Mouse (Mus musculus): ENCODE results near the gene Olfr639. TPM values are rescaled to one million over a fixed set of nuclear protein-coding genes. Genes with fewer than 3 reads are reported as not detected.

Olfr639 gene
- 0.03 TPM in 1 of 2 replicates, not detected in the other for polyA plus RNA-seq (2014; fragmentation: Nextera tagmentation; extraction: Ambion mirVana)

DNA sequence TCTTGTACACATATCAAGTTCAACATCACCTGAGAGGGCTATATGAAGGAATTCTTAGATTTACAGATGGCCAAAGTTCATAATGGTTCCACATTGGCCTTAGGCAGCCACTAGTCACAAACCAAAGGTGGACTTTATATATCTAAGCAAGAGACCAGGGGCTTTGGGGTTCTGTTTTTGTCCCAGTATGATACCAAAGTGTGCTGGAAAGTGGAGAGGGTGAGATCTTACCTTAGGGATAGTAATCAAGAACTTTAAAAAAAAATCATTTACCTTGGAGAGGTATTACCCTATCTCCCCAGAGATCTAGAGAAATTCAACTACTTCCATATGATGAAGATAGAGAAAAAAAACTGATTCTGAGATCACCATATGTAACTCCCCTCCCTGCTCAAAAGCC lies at the start of gene Olfr639:
Gene Olfr639, minus strand, starts transcription at position 101 of the 400 bp plus-strand sequence.
- no peak within 1 kb of the TSS for H3K27ac ChIP-seq (replicated peaks in 1 of 2; ENCODE audit: control insufficient read depth in 1 of 2, insufficient read depth in 1 of 2, low read depth in 2 of 2, low read length in 2 of 2)
- H3K9me3 ChIP-seq (ENCODE audit: control insufficient read depth, low read length) = no peaks in the 10 kb centered on the region
- no peak within 1 kb of the TSS for H3K4me3 ChIP-seq (ENCODE audit: control insufficient read depth in 1 of 2, insufficient read depth in 1 of 2, low read depth in 1 of 2, low read length in 2 of 2)
- no peaks in the 10 kb centered on the region for H3K4me1 ChIP-seq (ENCODE audit: control insufficient read depth in 2 of 2, insufficient read depth in 2 of 2, low read length in 2 of 2)
- no peaks in the 10 kb centered on the region for H3K36me3 ChIP-seq (ENCODE audit: control insufficient read depth, insufficient read depth, low read length)
- no peaks in the 10 kb centered on the region for H3K27me3 ChIP-seq (ENCODE audit: control insufficient read depth, insufficient read depth, low read length)
- H3K4me2 ChIP-seq (ENCODE audit: low read length) = no peak within 1 kb of the TSS
- no peak for ATAC-seq (ENCODE audit: insufficient number of reproducible peaks, insufficient read depth, low FRiP score, low read depth)
- no peak within 1 kb of the TSS for H3K9ac ChIP-seq (ENCODE audit: low read length)

DNA sequence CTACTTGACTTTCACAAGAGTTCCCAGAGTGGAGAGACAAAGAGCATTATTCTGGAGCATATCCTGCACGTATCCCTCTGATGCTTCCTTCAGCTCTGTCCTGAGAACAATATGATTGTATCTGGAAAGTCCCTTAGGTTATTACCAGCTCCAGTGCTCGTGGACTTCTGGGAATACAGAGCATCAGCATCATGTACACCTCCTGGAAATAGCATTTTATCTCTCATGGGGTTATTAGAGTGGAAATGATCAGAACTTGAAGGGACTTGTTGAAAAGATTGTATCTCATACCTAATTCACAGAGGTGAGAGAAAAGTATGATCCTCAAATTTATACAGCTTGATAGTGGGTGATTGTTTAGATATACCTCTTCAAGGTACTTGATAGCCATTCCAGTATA lies 44.2 kb upstream of the Olfr639 start, which contains the start of gene 4930516K23Rik:
Gene 4930516K23Rik, minus strand, starts transcription at position 101 of the 400 bp plus-strand sequence.
- ATAC-seq (ENCODE audit: insufficient number of reproducible peaks, insufficient read depth, low FRiP score, low read depth) = no peak
- Histone ChIP-seq H3K4me2 (ENCODE audit: low read length) (no peak within 1 kb of the TSS), H3K9ac (ENCODE audit: low read length) (no peak within 1 kb of the TSS), H3K27me3 (ENCODE audit: control insufficient read depth, insufficient read depth, low read length) (no peaks in the 10 kb centered on the region), H3K9me3 (ENCODE audit: control insufficient read depth, low read length) (no peaks in the 10 kb centered on the region), H3K4me1 (ENCODE audit: control insufficient read depth in 2 of 2, insufficient read depth in 2 of 2, low read length in 2 of 2) (no peaks in the 10 kb centered on the region), H3K27ac (replicated peaks in 1 of 2; ENCODE audit: control insufficient read depth in 1 of 2, insufficient read depth in 1 of 2, low read depth in 2 of 2, low read length in 2 of 2) (no peak within 1 kb of the TSS), H3K4me3 (ENCODE audit: control insufficient read depth in 1 of 2, insufficient read depth in 1 of 2, low read depth in 1 of 2, low read length in 2 of 2) (no peak within 1 kb of the TSS), H3K36me3 (ENCODE audit: control insufficient read depth, insufficient read depth, low read length) (no peaks in the 10 kb centered on the region)
- WGBS = 42% methylated on average over 2 of the region's 2 CpGs

DNA sequence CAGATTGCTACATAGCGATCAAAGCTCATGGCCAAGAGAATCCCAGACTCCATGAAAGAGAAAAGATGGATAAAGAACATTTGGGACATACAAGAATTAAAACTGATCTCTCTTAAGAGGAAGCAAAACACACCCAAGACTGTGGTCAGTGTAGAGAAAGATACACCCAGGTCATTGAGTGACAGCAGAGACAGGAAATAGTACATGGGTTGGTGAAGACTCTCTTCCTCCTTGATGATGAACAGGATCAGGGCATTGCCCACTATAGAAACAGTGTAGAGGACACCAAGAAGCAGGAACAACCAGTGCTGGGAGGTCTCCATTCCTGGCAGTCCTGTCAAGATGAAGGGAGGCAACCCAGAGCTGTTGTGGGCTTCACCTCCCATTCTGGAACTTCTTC lies 42.1 kb upstream of the Olfr639 start:
- ATAC-seq (ENCODE audit: insufficient number of reproducible peaks, insufficient read depth, low FRiP score, low read depth) = no peak
- no peak overlapping the region for H3K9ac ChIP-seq (ENCODE audit: low read length)
- H3K4me2 ChIP-seq (ENCODE audit: low read length) = no peak overlapping the region
- no peaks in the 10 kb centered on the region for H3K36me3 ChIP-seq (ENCODE audit: control insufficient read depth, insufficient read depth, low read length)
- no peaks in the 10 kb centered on the region for H3K4me1 ChIP-seq (ENCODE audit: control insufficient read depth in 2 of 2, insufficient read depth in 2 of 2, low read length in 2 of 2)
- H3K27ac ChIP-seq (replicated peaks in 1 of 2; ENCODE audit: control insufficient read depth in 1 of 2, insufficient read depth in 1 of 2, low read depth in 2 of 2, low read length in 2 of 2) = no peak overlapping the region
- no peaks in the 10 kb centered on the region for H3K9me3 ChIP-seq (ENCODE audit: control insufficient read depth, low read length)
- no peaks in the 10 kb centered on the region for H3K27me3 ChIP-seq (ENCODE audit: control insufficient read depth, insufficient read depth, low read length)
- no peak overlapping the region for H3K4me3 ChIP-seq (ENCODE audit: control insufficient read depth in 1 of 2, insufficient read depth in 1 of 2, low read depth in 1 of 2, low read length in 2 of 2)
- 73% methylated on average over 1 of the region's 1 CpGs for WGBS

DNA sequence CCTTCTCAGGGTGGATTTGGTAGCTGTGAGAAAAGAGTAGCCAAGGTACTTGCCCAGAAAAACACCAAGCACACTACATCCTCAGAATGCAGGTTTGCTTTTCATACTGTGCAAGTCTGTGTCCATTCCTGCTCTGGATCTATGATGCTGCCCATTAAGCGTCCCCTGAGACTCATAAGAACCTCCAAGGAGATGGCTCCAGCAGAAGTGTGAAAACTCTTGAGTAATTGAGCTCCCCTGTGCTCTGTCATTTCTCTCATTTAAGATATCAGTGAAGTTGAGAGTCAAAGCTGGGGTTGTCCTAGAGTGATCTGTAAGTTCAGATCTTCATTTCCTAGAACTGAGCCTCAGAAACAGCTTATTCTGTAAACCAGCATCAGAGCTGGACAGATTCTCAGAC lies 35.5 kb upstream of the Olfr639 start, which contains the start of gene Olfr642:
Gene Olfr642, minus strand, starts transcription at position 101 of the 400 bp plus-strand sequence.
- WGBS = 59% methylated on average over 1 of the region's 1 CpGs
- Histone ChIP-seq H3K4me1 (ENCODE audit: control insufficient read depth in 2 of 2, insufficient read depth in 2 of 2, low read length in 2 of 2) (no peaks in the 10 kb centered on the region), H3K36me3 (ENCODE audit: control insufficient read depth, insufficient read depth, low read length) (no peaks in the 10 kb centered on the region), H3K4me2 (ENCODE audit: low read length) (no peak within 1 kb of the TSS), H3K9ac (ENCODE audit: low read length) (no peak within 1 kb of the TSS), H3K9me3 (ENCODE audit: control insufficient read depth, low read length) (no peaks in the 10 kb centered on the region), H3K4me3 (ENCODE audit: control insufficient read depth in 1 of 2, insufficient read depth in 1 of 2, low read depth in 1 of 2, low read length in 2 of 2) (no peak within 1 kb of the TSS), H3K27me3 (ENCODE audit: control insufficient read depth, insufficient read depth, low read length) (no peaks in the 10 kb centered on the region), H3K27ac (replicated peaks in 1 of 2; ENCODE audit: control insufficient read depth in 1 of 2, insufficient read depth in 1 of 2, low read depth in 2 of 2, low read length in 2 of 2) (no peak within 1 kb of the TSS)
- no peak for ATAC-seq (ENCODE audit: insufficient number of reproducible peaks, insufficient read depth, low FRiP score, low read depth)

DNA sequence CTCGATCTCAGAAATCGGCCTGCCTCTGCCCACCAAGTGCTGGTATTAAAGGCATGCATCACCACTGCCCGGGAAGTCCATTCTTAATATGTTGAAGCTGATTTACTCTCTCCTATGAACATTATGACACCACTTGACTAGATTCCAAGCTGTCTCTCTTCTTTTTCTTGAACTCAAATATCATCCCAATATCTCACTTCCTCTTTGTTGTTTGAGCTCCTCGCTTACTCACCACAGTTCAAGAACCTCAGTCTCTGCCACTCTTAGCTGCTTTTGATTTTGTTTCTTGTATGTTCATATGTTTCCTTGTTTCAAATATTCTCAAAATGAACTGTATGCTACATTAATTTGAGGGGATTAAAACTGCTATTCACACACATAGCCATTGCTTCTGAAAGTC lies 33.6 kb upstream of the Olfr639 start:
- Histone ChIP-seq H3K9ac (ENCODE audit: low read length) (no peak overlapping the region), H3K36me3 (ENCODE audit: control insufficient read depth, insufficient read depth, low read length) (no peaks in the 10 kb centered on the region), H3K9me3 (ENCODE audit: control insufficient read depth, low read length) (no peaks in the 10 kb centered on the region), H3K27me3 (ENCODE audit: control insufficient read depth, insufficient read depth, low read length) (no peaks in the 10 kb centered on the region), H3K4me2 (ENCODE audit: low read length) (no peak overlapping the region), H3K27ac (replicated peaks in 1 of 2; ENCODE audit: control insufficient read depth in 1 of 2, insufficient read depth in 1 of 2, low read depth in 2 of 2, low read length in 2 of 2) (no peak overlapping the region), H3K4me3 (ENCODE audit: control insufficient read depth in 1 of 2, insufficient read depth in 1 of 2, low read depth in 1 of 2, low read length in 2 of 2) (no peak overlapping the region), H3K4me1 (ENCODE audit: control insufficient read depth in 2 of 2, insufficient read depth in 2 of 2, low read length in 2 of 2) (no peaks in the 10 kb centered on the region)
- WGBS = 82% methylated on average over 4 of the region's 4 CpGs
- no peak for ATAC-seq (ENCODE audit: insufficient number of reproducible peaks, insufficient read depth, low FRiP score, low read depth)

DNA sequence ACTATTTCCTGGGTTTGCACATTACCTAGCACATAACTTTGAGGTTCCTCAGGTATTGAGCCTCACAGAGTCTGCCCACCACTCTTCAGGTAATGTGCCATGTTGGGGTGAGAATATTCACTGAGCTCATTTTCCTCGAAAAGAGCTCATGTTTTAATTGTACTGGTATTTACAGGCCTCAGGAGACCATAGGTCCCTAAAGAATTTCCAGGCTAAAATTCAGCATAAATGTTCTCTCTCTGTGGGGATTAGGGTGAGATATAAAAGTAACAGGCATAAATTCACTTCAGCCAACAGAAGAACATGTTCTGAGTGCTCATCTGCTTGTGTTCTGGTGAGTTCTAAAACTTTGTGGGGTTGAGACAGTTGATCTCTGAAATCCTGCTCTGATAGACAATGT lies 18.0 kb upstream of the Olfr639 start, which contains the start of gene Olfr641:
Gene Olfr641, plus strand, starts transcription at position 301 of the 400 bp plus-strand sequence.
- Histone ChIP-seq H3K4me3 (ENCODE audit: control insufficient read depth in 1 of 2, insufficient read depth in 1 of 2, low read depth in 1 of 2, low read length in 2 of 2) (no peak within 1 kb of the TSS), H3K4me1 (ENCODE audit: control insufficient read depth in 2 of 2, insufficient read depth in 2 of 2, low read length in 2 of 2) (no peaks in the 10 kb centered on the region), H3K36me3 (ENCODE audit: control insufficient read depth, insufficient read depth, low read length) (no peaks in the 10 kb centered on the region), H3K9ac (ENCODE audit: low read length) (no peak within 1 kb of the TSS), H3K27me3 (ENCODE audit: control insufficient read depth, insufficient read depth, low read length) (no peaks in the 10 kb centered on the region), H3K9me3 (ENCODE audit: control insufficient read depth, low read length) (no peaks in the 10 kb centered on the region), H3K27ac (replicated peaks in 1 of 2; ENCODE audit: control insufficient read depth in 1 of 2, insufficient read depth in 1 of 2, low read depth in 2 of 2, low read length in 2 of 2) (no peak within 1 kb of the TSS), H3K4me2 (ENCODE audit: low read length) (no peak within 1 kb of the TSS)
- no peak for ATAC-seq (ENCODE audit: insufficient number of reproducible peaks, insufficient read depth, low FRiP score, low read depth)
- WGBS = 60% methylated on average over 1 of the region's 1 CpGs

DNA sequence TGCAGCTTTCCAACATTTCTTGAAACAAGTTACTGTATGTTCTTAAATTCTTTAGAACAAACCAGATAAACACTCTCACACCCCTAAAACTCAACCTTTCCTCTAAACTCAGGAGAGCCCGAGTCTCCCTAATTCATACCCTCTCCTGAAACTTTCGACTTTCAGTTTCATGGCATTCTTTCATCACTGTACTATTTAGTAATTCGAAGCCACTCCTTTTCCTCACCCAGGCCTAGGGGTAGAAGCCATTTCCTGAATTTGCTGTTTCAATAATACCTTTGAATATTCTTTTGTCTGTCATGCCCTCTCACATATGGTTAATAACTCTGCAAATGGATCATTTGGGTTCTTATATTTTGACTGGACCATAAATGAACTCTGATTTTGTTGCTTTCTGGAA lies 9.9 kb upstream of the Olfr639 start:
- H3K4me2 ChIP-seq (ENCODE audit: low read length) = no peak overlapping the region
- 75% methylated on average over 3 of the region's 3 CpGs for WGBS
- ATAC-seq (ENCODE audit: insufficient number of reproducible peaks, insufficient read depth, low FRiP score, low read depth) = no peak

DNA sequence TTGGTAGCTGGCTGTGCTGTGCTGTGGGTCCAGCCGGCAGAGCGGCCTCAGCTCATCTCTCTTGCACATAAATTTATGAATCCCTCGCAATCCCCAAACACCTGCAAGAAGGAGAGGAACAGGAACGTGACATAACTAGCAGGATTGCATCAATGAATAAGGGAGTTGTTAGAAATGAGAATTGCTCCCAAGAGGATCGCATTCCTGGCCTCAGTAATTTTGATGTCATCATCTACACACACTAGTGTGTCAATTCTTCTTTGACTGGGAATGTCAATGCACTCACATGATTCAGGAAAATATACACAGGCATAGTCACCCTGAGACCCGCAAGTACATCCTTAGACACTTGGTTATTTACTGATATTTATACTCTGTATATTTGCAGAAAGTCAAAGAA lies 8.4 kb upstream of the Olfr639 start, which contains the start of gene Olfr640:
Gene Olfr640, minus strand, starts transcription at position 101 of the 400 bp plus-strand sequence.
- no peak for ATAC-seq (ENCODE audit: insufficient number of reproducible peaks, insufficient read depth, low FRiP score, low read depth)
- H3K27ac ChIP-seq (replicated peaks in 1 of 2; ENCODE audit: control insufficient read depth in 1 of 2, insufficient read depth in 1 of 2, low read depth in 2 of 2, low read length in 2 of 2) = no peak within 1 kb of the TSS
- no peaks in the 10 kb centered on the region for H3K36me3 ChIP-seq (ENCODE audit: control insufficient read depth, insufficient read depth, low read length)
- no peaks in the 10 kb centered on the region for H3K4me1 ChIP-seq (ENCODE audit: control insufficient read depth in 2 of 2, insufficient read depth in 2 of 2, low read length in 2 of 2)
- no peak within 1 kb of the TSS for H3K4me2 ChIP-seq (ENCODE audit: low read length)
- no peak within 1 kb of the TSS for H3K4me3 ChIP-seq (ENCODE audit: control insufficient read depth in 1 of 2, insufficient read depth in 1 of 2, low read depth in 1 of 2, low read length in 2 of 2)
- H3K9me3 ChIP-seq (ENCODE audit: control insufficient read depth, low read length) = no peaks in the 10 kb centered on the region
- no peak within 1 kb of the TSS for H3K9ac ChIP-seq (ENCODE audit: low read length)
- no peaks in the 10 kb centered on the region for H3K27me3 ChIP-seq (ENCODE audit: control insufficient read depth, insufficient read depth, low read length)
- 71% methylated on average over 6 of the region's 6 CpGs for WGBS

More for the DNA sequence above, 9.9 kb upstream of the Olfr639 start:
- Histone ChIP-seq H3K9me3 (ENCODE audit: control insufficient read depth, low read length) (no peaks in the 10 kb centered on the region), H3K27me3 (ENCODE audit: control insufficient read depth, insufficient read depth, low read length) (no peaks in the 10 kb centered on the region), H3K9ac (ENCODE audit: low read length) (no peak overlapping the region), H3K4me1 (ENCODE audit: control insufficient read depth in 2 of 2, insufficient read depth in 2 of 2, low read length in 2 of 2) (no peaks in the 10 kb centered on the region), H3K27ac (replicated peaks in 1 of 2; ENCODE audit: control insufficient read depth in 1 of 2, insufficient read depth in 1 of 2, low read depth in 2 of 2, low read length in 2 of 2) (no peak overlapping the region), H3K36me3 (ENCODE audit: control insufficient read depth, insufficient read depth, low read length) (no peaks in the 10 kb centered on the region), H3K4me3 (ENCODE audit: control insufficient read depth in 1 of 2, insufficient read depth in 1 of 2, low read depth in 1 of 2, low read length in 2 of 2) (no peak overlapping the region)

All from heart, embryonic 14.5 days (tissue).